Mouse (Mus musculus) c-Kit-negative CD71-positive TER-119-positive erythroid progenitor cells, embryonic 14.5 days (primary cell): ENCODE measurements around the gene Rps27a.

Experiments used
- DNase-seq: peaks from one replicate; pipeline ENCODE4 v3.0.0-alpha.2; 2013; ENCODE audit warnings: low read depth, low spot score

The Rps27a gene

GRCm38 (mm10) chr11:29512818-29513535, 34.9 kb downstream of the Rps27a start:
- DNase-seq, result no peak

DNA sequence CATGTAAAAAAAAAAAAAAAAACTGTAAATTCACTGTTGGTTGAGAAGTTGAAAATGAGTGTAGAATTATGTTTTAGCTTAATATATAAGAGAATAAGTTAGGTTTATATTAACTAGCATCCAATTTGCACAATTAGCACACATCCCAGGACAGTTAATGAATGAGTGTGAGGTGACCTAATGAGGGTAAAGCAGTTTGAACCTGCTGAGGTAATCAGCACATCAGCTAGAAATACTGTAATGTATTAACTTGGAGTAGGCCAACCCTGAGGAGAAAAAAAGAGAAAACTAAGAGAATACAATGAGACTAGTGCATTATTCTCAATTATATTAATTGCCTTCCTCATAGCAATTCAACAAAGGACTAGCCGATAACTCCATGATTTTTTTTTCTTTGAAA, 38.5 kb downstream of the Rps27a start:
- no peak for DNase-seq

DNA sequence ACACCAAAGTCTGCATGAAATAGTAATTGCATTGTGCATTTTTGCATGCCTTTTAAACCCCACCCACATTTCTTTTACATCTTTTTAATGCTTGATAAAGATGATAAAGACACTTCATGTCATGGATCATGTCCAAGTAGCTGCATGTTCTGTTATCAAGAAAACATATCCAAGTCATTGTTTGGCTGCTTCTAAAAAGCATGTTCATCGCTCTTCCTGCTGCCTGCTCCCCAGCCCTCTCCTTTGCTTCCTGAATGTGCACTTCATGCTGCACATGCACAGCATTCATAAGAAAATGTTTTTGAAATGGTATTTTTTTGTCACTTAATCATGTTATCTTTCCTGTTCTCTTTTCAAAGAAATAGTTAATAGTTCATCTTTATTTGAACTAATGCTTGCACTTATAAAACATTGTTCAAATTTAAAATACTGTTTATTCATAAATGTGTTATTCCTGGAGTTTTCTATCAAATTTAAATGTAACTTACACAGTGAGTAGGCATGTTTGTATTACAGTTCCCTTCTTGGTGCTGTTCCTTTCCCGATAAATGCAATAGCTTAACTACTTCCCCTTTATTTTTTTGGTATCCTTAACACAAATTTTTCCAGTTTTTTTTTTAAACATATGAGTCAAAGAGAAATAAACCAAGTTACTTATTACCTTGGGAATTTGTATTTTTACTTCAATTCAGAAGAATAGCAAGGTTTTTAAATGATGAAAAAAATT, 42.8 kb downstream of the Rps27a start:
- no peak for DNase-seq

- no peak for DNase-seq
These were observed 43.7 kb downstream of the Rps27a start for GRCm38 (mm10) chr11:29503948-29504893.

GRCm38 (mm10) chr11:29496962-29497361, 50.9 kb downstream of the Rps27a start:
- no peak for DNase-seq
